Mouse (Mus musculus) A20 (cell line): ENCODE data around the gene Gm11487.
"Not testable (repeated sequence)": the region's sequence is repeated elsewhere in the genome, so short reads cannot be mapped to it uniquely, and the experiment has no call there.

Experiments
- DNase-seq: peaks from one replicate; pipeline ENCODE4 v3.0.0-alpha.2; 2011; ENCODE audit warnings: low read depth, low spot score

Gm11487 gene

GRCm38 (mm10) chr4:73404972-73405371 is at the start of gene Gm11487:
Gene Gm11487 (minus strand): TSS chr4:73405072.
- DNase-seq: not testable (repeated sequence)

- DNase-seq: peak; percentile 67
Measured at GRCm38 (mm10) chr4:73444715-73445114, 39.8 kb upstream of the Gm11487 start.

GRCm38 (mm10) chr4:73442568-73442967 is 37.7 kb upstream of the Gm11487 start:
- DNase-seq: no peak

GRCm38 (mm10) chr4:73425903-73426302 is 21.0 kb upstream of the Gm11487 start:
- no peak for DNase-seq

- DNase-seq: no peak
Measured at GRCm38 (mm10) chr4:73423049-73423448, 18.2 kb upstream of the Gm11487 start.

GRCm38 (mm10) chr4:73366534-73366933 is 38.3 kb downstream of the Gm11487 start:
- no peak for DNase-seq
